Mouse (Mus musculus) CD8-positive naive resting alpha-beta T cell, adult 2 months (primary cell): ENCODE measurements at regions not wholly inside any gene's neighbourhood (a gene's known extent, or its start where the extent isn't known, plus 50 kb on each side); places are given as distances from the start of the nearest gene placed in this dataset.
"Not testable (repeated sequence)": the region's sequence is repeated elsewhere in the genome, so short reads cannot be mapped to it uniquely, and the experiment has no call there.

Experiments
- DNase-seq, 2 experiments: peaks; one replicate each; pipeline ENCODE4 v3.0.0; 2022; ENCODE audit warnings: low read depth in 2 of 2, low spot score in 2 of 2

GRCm38 (mm10) chr1:35913551-35913950, 154.6 kb upstream of the Hs6st1 start:
- no peak for DNase-seq

DNA sequence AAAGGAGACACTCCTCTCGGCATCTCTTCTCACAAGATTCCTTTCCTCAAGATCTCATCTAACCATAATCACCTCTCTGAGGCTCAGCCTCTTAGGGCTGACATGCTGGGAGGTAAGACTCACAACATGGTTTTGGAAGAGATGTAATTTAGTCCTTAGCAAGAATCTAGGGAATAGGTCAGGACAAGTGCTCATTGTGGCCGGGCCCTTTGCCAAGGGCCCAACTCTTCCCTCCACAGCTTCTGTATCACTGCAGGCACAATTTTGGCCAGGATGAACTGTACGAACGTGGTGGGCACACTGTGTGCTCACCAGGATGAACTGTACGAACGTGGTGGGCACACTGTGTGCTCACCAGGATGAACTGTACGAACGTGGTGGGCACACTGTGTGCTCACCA, 154.0 kb upstream of the Hs6st1 start:
- not testable (repeated sequence) for DNase-seq

GRCm38 (mm10) chr1:35915526-35915925, 152.7 kb upstream of the Hs6st1 start:
- no peak for DNase-seq

DNA sequence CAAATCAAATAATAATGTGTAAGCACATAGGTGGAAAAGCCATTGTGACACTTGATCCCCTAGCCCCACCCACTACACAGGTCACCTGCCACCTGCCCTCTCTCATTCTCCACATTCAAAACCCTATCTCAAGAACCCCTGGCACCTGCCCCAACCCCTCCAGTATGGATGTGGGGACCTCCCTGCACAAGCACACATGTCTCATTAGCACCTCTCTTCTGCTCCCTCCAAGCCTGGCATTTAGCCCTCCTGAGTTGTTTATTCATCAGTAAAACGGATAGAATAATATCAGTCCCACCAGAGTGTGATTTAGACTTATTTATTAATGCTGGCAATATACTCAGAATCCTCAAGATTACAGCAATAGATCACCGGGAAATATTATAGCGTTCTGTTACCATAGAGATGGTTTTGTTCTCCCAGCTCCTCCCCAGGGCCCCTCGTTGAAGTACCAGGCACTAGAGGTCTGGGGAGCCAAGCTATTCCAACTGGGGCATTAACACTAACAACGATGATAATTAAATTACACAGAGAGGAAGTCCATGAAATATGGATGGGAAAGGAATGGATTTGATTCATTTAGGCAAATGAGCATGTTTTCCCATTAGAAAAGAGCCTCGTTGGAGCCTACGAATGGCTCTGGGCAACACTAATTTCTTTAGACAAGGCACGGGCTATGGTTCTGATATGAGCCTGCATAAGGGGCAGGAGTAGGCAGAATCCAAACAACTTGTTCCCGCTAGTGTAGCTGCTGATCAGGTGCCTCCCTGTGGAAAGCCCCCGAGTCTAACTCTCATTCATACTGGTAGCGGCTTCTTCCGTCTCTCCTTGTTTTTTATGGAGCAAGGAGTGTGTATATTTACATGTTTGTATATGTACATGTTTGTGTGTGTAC, 148.1 kb upstream of the Hs6st1 start:
- no peak for DNase-seq

GRCm38 (mm10) chr1:35924796-35925195, 143.4 kb upstream of the Hs6st1 start:
- DNase-seq, result no peak

- no peak for DNase-seq
Measured at GRCm38 (mm10) chr1:35925301-35925700, 142.9 kb upstream of the Hs6st1 start.

GRCm38 (mm10) chr1:35926191-35927048, 141.8 kb upstream of the Hs6st1 start:
- no peak for DNase-seq

DNA sequence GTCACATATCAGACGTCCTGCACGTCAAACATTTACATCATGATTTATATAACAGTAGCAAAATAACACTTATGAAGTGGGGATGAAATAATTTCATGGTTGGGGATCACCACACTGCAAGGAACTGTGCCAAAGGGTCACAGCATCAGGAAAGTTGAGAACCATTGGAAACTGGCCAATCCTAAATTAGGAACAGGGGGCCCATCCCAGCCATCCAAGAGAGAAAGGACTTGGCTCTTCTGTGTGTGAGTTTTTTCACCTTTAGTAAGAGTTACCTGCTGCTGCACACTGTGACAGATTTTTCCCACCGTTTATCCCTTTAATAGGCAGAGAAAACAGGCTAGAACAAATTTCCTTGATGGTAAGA, 141.2 kb upstream of the Hs6st1 start:
- DNase-seq, result no peak

DNA sequence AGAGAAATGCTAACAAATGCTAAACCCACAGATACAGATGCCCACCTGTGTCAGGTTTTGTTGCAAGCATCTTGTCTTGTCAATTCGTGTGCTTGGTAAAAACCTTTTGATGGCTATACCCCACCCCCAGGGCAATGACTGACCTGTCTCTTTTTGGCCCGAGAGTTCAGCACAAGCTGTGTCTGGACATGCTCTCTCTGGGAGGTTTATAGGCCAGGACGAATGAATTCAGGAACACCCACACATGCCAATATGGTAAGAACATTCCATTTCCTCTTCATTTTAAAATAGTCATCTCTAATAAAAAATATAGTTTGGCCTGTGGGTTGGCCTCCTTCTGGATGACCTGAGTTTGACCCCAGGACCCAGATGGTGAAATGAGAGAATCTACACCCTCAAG, 137.8 kb upstream of the Hs6st1 start:
- DNase-seq, result no peak

DNA sequence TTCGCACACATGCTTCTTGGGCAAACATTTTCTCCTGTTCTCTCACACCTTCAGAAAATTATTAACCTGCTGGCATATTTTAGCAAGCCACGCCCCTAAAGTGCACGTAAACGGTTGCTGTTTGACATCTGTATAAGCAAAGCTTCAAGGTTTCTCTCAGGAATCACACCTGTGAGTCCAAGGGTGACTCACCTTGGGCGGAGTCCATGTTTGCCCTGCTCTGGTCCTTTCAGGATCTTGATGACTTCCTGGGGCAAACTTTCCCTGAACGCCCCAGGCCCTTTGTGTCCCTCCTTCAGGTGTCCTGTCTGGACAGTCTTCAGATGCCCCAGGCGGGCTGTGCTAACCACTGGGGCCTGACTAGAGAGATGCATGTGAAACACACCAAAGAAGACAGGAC, 137.1 kb upstream of the Hs6st1 start:
- DNase-seq, result no peak

- no peak for DNase-seq
Measured at GRCm38 (mm10) chr1:35933511-35933910, 134.7 kb upstream of the Hs6st1 start.

- DNase-seq, result no peak
Measured at GRCm38 (mm10) chr1:35935099-35935651, 133.0 kb upstream of the Hs6st1 start.

- DNase-seq, result no peak
Measured at GRCm38 (mm10) chr1:35936362-35937093, 131.7 kb upstream of the Hs6st1 start.

DNA sequence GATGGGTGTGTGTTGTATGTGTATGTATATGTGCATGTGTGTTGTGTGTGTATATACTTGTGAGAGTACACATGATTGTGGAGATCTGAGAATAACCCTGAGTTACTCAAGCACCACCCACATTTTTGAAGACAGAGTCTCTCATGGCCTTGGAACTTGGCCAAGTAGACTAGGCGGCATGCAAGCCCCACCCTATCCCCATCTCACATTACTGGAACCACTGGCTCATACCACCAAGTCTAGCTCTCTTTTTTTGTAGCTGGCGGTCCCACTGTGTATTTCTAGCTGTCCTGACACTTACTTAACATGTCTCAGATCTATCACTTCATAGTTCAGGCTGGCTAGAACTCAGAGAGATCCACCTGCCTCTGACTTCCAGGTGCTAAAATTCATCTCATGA, 128.0 kb upstream of the Hs6st1 start:
- DNase-seq, result no peak

DNA sequence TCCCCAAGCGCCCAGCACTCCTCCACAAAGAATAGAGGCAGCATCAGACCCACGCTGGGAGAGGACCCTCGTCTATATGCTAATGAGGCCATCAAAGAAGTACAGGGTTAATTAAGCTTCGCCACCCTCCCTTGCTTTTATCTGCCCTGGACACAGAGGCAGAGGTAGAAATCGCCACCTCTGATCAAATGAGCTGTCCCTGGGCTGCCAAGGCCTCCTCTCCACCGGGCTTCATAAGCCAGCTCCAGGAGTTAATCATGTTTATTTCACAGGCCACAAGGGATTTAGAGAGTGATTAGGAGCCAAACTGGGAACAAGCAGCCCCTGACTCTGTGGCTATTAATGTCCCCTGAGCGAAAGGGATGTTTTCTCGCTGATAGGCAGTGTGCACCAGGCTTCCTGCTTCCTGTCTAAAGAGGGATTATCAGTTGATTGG, 126.5 kb upstream of the Hs6st1 start:
- DNase-seq, result no peak

GRCm38 (mm10) chr1:35942222-35942621, 126.0 kb upstream of the Hs6st1 start:
- DNase-seq, result no peak

GRCm38 (mm10) chr1:35943800-35944199, 124.4 kb upstream of the Hs6st1 start:
- no peak for DNase-seq

DNA sequence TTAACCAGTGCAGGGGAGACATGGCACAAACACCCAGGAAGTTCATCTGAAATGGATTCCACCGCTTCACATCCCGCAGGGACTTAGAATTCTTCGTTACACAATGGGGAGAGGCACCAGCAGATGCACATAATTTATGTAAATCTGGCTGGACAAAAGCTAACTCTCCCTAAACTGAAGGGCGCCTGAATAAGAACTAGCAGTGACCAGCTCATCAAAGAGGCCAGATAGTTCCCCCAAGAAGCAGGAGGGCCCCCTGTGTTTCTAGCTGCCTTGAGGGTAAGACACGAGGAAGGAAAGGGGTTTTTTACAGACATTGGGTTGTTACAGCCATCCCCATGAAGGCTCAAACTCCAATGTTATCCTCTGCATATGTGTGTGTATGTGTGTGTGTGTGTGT, 123.8 kb upstream of the Hs6st1 start:
- no peak for DNase-seq

DNA sequence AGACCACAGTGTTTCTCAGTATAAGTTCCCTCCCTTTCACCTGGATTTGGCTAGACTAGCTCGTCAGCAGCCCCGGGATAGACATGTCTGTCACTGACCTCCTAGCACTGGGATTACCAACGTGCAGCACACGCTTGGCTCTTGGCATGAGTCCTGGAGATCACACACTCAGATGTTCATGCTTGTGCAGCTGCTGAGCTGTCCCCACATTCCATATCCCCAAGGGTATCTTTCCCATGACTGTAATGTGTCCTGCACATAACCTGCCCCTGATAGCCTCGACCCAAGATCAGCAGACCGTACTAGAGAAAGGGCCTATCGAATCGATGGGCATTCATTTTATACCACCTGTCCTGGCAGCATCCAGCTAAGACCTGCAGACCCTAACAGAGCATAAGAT, 123.4 kb upstream of the Hs6st1 start:
- no peak for DNase-seq

- no peak for DNase-seq
Measured at GRCm38 (mm10) chr1:35945596-35945995, 122.6 kb upstream of the Hs6st1 start.

- DNase-seq, result no peak
Measured at GRCm38 (mm10) chr1:35948104-35948503, 120.1 kb upstream of the Hs6st1 start.
